Mouse (Mus musculus): ENCODE results near the gene Thumpd3. TPM values are rescaled to one million over a fixed set of nuclear protein-coding genes. Genes with fewer than 3 reads are reported as not detected.

The Thumpd3 gene
- polyA plus RNA-seq, 1 experiment from 2014 or later = 60.7 TPM

DNA sequence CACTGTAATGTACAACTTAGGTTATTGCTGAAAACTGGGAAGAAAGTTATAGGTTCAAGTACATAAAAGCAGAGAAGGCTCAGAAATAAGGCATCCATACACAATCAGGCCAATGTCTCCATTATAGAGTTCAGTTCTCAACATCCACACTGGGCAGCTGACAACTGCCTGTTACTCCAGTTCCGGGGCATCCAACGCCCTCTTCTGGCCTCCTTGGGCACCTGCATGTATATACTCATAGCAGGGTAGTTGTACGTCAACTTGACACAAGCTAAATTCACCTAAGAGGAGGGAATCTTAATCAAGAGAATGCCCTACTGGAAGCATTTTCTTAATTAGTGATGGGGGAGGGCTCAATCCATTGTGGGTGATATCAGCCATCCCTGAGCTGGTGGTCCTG, 13.9 kb upstream of the Thumpd3 start:
- Histone ChIP-seq H3K9me3 (replicated peaks; ENCODE audit: control insufficient read depth, low read length) (no peaks in the 10 kb centered on the region), H3K4me3 (ENCODE audit: low read depth, low read length) (no peak overlapping the region), H3K27ac (ENCODE audit: low read depth, low read length) (no peak overlapping the region), H3K4me1 (ENCODE audit: control insufficient read depth, insufficient read depth, low read length) (no peaks in the 10 kb centered on the region), H3K9ac (ENCODE audit: low read length) (no peak overlapping the region), H3K27me3 (replicated peaks; ENCODE audit: control insufficient read depth, insufficient read depth, low read length) (no peaks in the 10 kb centered on the region), H3K36me3 (ENCODE audit: control insufficient read depth, insufficient read depth, low read length) (no peaks in the 10 kb centered on the region), H3K4me2 (ENCODE audit: low read length) (no peak overlapping the region)
- no peak for DNase-seq (ENCODE audit: low spot score)
- ATAC-seq = no peak
- 77% methylated on average over 3 of the region's 3 CpGs for WGBS

DNA sequence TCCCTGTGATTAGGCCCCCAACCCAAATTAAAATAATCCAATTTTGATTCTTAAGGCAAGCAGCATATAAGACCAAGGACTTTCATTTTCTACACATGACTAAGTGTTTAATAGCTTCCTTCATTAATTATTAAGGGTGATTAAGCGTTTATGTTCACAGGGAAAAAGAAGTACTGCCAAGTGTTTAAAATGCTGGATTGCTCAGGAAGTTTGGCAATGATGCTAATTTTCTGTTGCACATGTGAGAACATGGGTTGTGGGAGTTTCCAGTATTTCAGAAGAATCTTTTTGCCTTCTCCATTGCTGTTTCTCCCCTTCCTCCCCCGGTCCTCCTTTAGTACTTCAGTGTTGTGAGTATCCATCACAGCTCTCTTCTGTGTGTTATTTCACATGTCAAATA, 12.8 kb upstream of the Thumpd3 start:
- Histone ChIP-seq H3K36me3 (ENCODE audit: control insufficient read depth, insufficient read depth, low read length) (no peaks in the 10 kb centered on the region), H3K4me2 (ENCODE audit: low read length) (no peak overlapping the region), H3K4me3 (ENCODE audit: low read depth, low read length) (no peak overlapping the region), H3K9ac (ENCODE audit: low read length) (no peak overlapping the region), H3K9me3 (replicated peaks; ENCODE audit: control insufficient read depth, low read length) (no peaks in the 10 kb centered on the region), H3K27me3 (replicated peaks; ENCODE audit: control insufficient read depth, insufficient read depth, low read length) (no peaks in the 10 kb centered on the region), H3K27ac (ENCODE audit: low read depth, low read length) (no peak overlapping the region), H3K4me1 (ENCODE audit: control insufficient read depth, insufficient read depth, low read length) (no peaks in the 10 kb centered on the region)
- no peak for ATAC-seq
- no peak for DNase-seq (ENCODE audit: low spot score)
- 75% methylated on average over 2 of the region's 2 CpGs for WGBS

DNA sequence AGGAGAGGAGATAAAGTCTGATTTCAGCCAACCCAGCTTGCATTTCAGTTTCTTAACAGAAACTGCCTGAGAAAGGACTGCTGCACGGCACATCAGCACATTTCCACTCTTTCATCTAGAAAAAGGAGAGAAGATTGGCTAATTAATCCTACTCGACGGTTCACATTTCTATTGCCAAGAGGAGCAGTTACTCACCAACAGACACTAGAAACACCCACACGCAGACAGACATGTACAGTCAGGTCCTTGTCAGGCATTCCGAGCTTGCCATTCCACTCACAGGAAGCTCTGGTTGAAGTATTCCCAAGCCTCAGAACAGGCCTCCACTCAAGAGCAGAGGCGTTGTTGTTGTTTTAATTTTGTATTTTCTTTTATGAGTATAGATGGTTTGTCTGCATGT, 11.6 kb upstream of the Thumpd3 start:
- WGBS = 84% methylated on average over 6 of the region's 6 CpGs

DNA sequence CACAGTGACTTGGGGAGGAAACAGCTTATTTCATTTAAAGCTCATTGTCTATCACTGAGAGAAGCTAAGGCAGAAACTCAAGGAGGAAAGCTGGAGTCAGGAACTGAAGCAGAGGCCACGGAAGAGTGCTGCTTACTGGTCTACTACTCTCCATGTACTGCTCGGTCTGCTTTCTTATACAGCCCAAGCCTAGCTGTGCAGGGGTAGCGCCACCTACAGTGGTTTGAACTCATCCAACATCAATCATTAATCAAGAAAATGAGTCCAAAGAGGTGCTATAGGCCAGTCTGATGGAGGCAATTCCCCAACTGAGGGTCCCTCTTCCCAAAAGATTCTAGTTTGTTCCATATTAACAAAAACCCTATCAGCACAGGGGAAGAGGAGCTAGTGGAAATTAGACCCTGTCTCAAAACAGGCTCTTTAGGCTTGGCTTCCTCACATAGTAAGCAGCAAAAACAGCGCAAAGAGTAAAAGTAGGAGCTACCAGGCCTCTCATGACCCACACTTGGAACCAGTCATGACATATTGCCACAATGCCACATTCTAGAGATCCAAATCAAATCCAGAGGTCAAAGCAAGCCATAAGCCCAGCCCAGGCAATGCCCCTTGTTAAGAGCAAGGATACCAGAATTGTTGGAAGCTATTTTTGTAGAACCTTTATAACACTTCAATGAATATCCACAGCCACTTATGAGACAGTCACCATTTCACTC, 9.4 kb upstream of the Thumpd3 start:
- Histone ChIP-seq H3K4me2 (ENCODE audit: low read length) (no peak overlapping the region), H3K36me3 (ENCODE audit: control insufficient read depth, insufficient read depth, low read length) (no peaks in the 10 kb centered on the region), H3K27me3 (replicated peaks; ENCODE audit: control insufficient read depth, insufficient read depth, low read length) (no peaks in the 10 kb centered on the region), H3K4me1 (ENCODE audit: control insufficient read depth, insufficient read depth, low read length) (0 out of 2 replicates have a peak, but pooled peaks cover 3% of the 10 kb centered on the region), H3K9ac (ENCODE audit: low read length) (no peak overlapping the region), H3K27ac (ENCODE audit: low read depth, low read length) (no peak overlapping the region), H3K4me3 (ENCODE audit: low read depth, low read length) (no peak overlapping the region), H3K9me3 (replicated peaks; ENCODE audit: control insufficient read depth, low read length) (no peaks in the 10 kb centered on the region)
- 57% methylated on average over 4 of the region's 4 CpGs for whole genome bisulfite sequencing
- no peak for DNase-seq (ENCODE audit: low spot score)
- ATAC-seq = no peak

More for the DNA sequence above, 11.6 kb upstream of the Thumpd3 start:
- DNase-seq (ENCODE audit: low spot score) (no peak), ATAC-seq (no peak)
- no peaks in the 10 kb centered on the region for H3K27me3 ChIP-seq (replicated peaks; ENCODE audit: control insufficient read depth, insufficient read depth, low read length)
- H3K4me2 ChIP-seq (ENCODE audit: low read length) = no peak overlapping the region
- no peak overlapping the region for H3K4me3 ChIP-seq (ENCODE audit: low read depth, low read length)
- H3K9me3 ChIP-seq (replicated peaks; ENCODE audit: control insufficient read depth, low read length) = no peaks in the 10 kb centered on the region
- H3K27ac ChIP-seq (ENCODE audit: low read depth, low read length) = no peak overlapping the region
- H3K4me1 ChIP-seq (ENCODE audit: control insufficient read depth, insufficient read depth, low read length) = 0 out of 2 replicates have a peak, but pooled peaks cover 3% of the 10 kb centered on the region
- H3K36me3 ChIP-seq (ENCODE audit: control insufficient read depth, insufficient read depth, low read length) = no peaks in the 10 kb centered on the region
- no peak overlapping the region for H3K9ac ChIP-seq (ENCODE audit: low read length)

DNA sequence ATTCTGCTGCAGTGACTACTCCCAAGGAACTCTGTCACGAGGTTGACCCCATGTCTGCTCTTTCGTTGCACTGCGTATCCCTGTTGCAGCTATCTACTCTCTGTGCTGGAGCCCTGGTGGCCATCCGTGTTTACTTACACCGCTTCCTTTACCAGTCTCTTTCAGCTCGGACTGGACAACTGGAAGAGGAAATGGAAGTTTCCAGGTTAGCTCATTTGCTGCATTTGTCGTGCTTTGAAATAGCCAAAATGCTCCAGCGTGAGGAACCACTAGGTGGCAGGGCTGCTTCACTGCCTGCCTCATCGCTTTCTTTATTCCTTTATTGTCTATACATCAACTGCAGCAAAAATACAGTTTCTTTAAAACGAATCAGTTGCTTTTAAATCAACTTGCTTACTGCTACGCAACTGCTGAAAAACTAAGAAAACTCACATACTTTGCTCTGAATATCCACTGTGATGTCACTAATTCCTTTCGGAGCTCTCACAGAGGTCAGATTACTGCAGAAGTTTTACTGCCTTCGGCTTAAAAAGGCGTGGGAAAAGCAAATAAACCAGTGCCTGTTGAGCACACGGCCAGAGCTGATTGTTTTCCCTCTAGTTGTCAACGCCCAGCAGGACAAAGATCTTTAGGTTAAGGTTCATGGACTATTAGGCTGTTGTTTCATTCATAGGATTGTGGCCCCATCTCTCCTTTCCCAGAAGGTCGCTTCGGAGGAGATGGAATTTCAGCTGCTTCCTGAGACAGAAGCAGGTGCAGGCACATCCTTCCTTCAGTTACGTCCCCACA, 7.9 kb upstream of the Thumpd3 start:
- peak overlapping the region; percentile 35 for H3K9ac ChIP-seq (ENCODE audit: low read length)
- no peaks in the 10 kb centered on the region for H3K36me3 ChIP-seq (ENCODE audit: control insufficient read depth, insufficient read depth, low read length)
- 10% methylated on average over 19 of the region's 19 CpGs for WGBS
- DNase-seq (ENCODE audit: low spot score) (peak; percentile 82), ATAC-seq (peak; percentile 61)
- H3K27me3 ChIP-seq (replicated peaks; ENCODE audit: control insufficient read depth, insufficient read depth, low read length) = no peaks in the 10 kb centered on the region
- peak overlapping the region; percentile 45 for H3K4me2 ChIP-seq (ENCODE audit: low read length)
- 0 out of 2 replicates have a peak, but pooled peaks cover 3% of the 10 kb centered on the region for H3K4me1 ChIP-seq (ENCODE audit: control insufficient read depth, insufficient read depth, low read length)
- no peak overlapping the region for H3K27ac ChIP-seq (ENCODE audit: low read depth, low read length)
- H3K4me3 ChIP-seq (ENCODE audit: low read depth, low read length) = no peak overlapping the region
- H3K9me3 ChIP-seq (replicated peaks; ENCODE audit: control insufficient read depth, low read length) = no peaks in the 10 kb centered on the region

DNA sequence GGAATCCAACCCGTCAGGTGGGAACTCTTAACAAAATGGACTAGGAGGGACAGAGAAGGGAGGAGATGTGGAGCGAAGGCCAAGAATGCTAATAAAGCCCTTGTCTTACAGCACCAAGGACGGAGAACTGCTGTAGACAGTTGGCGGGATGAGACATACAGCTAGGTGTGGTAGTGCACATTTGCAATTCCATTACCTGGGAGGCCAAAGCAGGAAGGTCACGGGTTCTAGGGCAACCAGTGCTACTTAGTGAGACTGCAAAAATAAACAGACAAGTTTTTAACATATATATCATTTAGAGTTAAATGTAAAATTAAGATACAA, 7.3 kb upstream of the Thumpd3 start:
- H3K9me3 ChIP-seq (replicated peaks; ENCODE audit: control insufficient read depth, low read length) = no peaks in the 10 kb centered on the region
- H3K27me3 ChIP-seq (replicated peaks; ENCODE audit: control insufficient read depth, insufficient read depth, low read length) = no peaks in the 10 kb centered on the region
- no peaks in the 10 kb centered on the region for H3K36me3 ChIP-seq (ENCODE audit: control insufficient read depth, insufficient read depth, low read length)
- no peak for ATAC-seq
- peak overlapping the region; percentile 45 for H3K4me2 ChIP-seq (ENCODE audit: low read length)
- no peak for DNase-seq (ENCODE audit: low spot score)
- H3K27ac ChIP-seq (ENCODE audit: low read depth, low read length) = no peak overlapping the region
- peak overlapping the region; percentile 35 for H3K9ac ChIP-seq (ENCODE audit: low read length)
- H3K4me3 ChIP-seq (ENCODE audit: low read depth, low read length) = no peak overlapping the region
- H3K4me1 ChIP-seq (ENCODE audit: control insufficient read depth, insufficient read depth, low read length) = 0 out of 2 replicates have a peak, but pooled peaks cover 3% of the 10 kb centered on the region
- WGBS = 54% methylated on average over 5 of the region's 5 CpGs

DNA sequence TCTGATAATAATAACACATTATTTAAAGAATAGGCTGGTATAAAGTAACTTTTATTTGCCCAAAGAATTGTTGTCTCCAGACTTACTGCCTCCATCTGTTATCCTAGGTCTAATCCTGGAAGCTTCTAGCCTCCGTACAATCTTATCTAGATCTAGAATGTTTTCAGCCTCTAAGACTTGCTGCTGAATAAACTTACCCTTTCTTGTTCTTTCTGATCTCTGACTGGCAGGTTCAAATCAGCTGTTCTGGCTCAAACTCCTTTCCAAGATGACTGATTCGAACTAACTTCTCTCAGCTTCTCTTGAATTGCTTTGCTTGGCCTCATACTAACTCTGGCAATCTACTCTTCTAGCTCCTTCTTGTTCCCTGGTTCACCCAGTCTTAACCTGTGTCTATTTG, 5.7 kb upstream of the Thumpd3 start:
- Histone ChIP-seq H3K4me3 (ENCODE audit: low read depth, low read length) (no peak overlapping the region), H3K9me3 (replicated peaks; ENCODE audit: control insufficient read depth, low read length) (no peaks in the 10 kb centered on the region), H3K4me1 (ENCODE audit: control insufficient read depth, insufficient read depth, low read length) (peaks cover 6% of the 10 kb centered on the region; the same call in 1 of the 2 replicates), H3K36me3 (ENCODE audit: control insufficient read depth, insufficient read depth, low read length) (no peaks in the 10 kb centered on the region), H3K27me3 (replicated peaks; ENCODE audit: control insufficient read depth, insufficient read depth, low read length) (no peaks in the 10 kb centered on the region), H3K9ac (ENCODE audit: low read length) (no peak overlapping the region), H3K4me2 (ENCODE audit: low read length) (no peak overlapping the region), H3K27ac (ENCODE audit: low read depth, low read length) (no peak overlapping the region)
- DNase-seq (ENCODE audit: low spot score) = no peak
- 88% methylated on average over 2 of the region's 2 CpGs for WGBS
- no peak for ATAC-seq

DNA sequence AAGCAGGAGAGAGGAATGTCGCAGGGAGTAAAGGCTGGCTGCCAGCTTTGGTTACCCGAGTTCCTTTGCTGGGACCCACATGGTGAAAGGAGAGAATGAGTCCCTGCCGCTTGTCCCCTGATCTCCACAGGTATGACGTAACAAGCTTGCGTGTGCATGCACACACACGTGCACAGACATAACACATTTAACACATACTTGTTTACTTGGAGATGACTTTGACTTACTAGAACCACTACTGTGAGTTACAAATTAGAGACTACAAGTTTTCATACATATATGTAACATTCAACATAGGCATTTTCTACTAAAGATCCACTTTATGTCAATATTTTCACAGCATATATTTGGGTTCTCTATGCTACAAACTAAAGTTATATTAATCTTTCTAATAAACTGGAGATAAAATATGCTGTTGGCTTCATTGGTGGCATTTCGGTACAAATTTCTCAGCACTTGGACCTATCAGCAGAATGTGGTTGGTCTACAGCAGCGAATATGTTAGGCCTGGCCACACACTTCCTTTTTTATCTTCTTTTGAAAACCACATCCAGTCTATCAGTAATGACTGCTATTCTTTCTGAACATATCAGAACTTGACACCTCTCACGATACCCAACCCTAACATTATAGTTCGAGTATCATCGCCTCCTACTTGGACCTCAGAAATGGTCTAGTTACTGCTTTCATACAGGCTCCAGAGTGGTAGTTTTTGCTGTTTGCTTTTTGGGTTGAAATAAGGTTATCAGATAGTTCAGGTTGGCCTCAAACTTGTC, 4.6 kb upstream of the Thumpd3 start:
- DNase-seq (ENCODE audit: low spot score) (no peak), ATAC-seq (no peak)
- Histone ChIP-seq H3K4me3 (ENCODE audit: low read depth, low read length) (no peak overlapping the region), H3K27me3 (replicated peaks; ENCODE audit: control insufficient read depth, insufficient read depth, low read length) (no peaks in the 10 kb centered on the region), H3K4me1 (ENCODE audit: control insufficient read depth, insufficient read depth, low read length) (peaks cover 8% of the 10 kb centered on the region; the same call in 1 of the 2 replicates), H3K36me3 (ENCODE audit: control insufficient read depth, insufficient read depth, low read length) (no peaks in the 10 kb centered on the region), H3K9me3 (replicated peaks; ENCODE audit: control insufficient read depth, low read length) (no peaks in the 10 kb centered on the region), H3K4me2 (ENCODE audit: low read length) (no peak overlapping the region), H3K9ac (ENCODE audit: low read length) (no peak overlapping the region), H3K27ac (ENCODE audit: low read depth, low read length) (no peak overlapping the region)
- WGBS = 87% methylated on average over 11 of the region's 11 CpGs

Measured in forebrain, embryonic 14.5 days (tissue).